Mouse (Mus musculus): ENCODE results near the gene Slc34a3. TPM values are rescaled to one million over a fixed set of nuclear protein-coding genes. Genes with fewer than 3 reads are reported as not detected.

Gene Slc34a3
- total RNA-seq, 1 experiment from 2014 or later: not detected

GRCm38 (mm10) chr2:25229582-25229981 lies 4.6 kb downstream of the Slc34a3 start:
- no peak for ATAC-seq (replicated peaks; ENCODE audit: insufficient number of reproducible peaks, low FRiP score, low TSS enrichment, poor library complexity, severe bottlenecking)

DNA sequence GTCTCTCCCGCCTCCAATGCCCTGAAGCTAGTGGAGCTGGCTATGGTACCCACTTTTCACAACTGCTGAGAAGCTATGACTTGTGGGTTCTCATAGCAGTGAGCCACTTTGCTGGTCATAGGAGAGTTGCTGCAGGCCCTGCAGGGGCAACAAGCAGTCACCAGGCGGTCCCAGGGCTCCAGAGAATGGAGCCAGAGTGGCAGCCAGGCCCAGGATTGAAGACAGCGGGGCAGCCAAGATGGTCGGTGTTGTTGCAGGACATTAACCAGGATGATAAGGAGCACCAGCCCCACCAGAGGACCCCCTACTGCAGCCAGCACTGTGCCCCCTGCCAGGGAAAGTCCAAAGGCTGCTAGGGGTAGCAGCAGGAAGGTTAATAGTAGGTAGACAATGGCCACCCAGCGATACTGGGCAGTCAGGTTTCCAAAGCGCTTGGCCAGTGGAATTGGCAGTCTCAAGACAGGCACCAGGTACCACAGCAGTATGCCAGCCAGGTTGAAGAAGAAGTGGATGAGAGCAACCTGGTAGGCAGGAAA lies 5.1 kb downstream of the Slc34a3 start:
- no peak for ATAC-seq (replicated peaks; ENCODE audit: insufficient number of reproducible peaks, low FRiP score, low TSS enrichment, poor library complexity, severe bottlenecking)

DNA sequence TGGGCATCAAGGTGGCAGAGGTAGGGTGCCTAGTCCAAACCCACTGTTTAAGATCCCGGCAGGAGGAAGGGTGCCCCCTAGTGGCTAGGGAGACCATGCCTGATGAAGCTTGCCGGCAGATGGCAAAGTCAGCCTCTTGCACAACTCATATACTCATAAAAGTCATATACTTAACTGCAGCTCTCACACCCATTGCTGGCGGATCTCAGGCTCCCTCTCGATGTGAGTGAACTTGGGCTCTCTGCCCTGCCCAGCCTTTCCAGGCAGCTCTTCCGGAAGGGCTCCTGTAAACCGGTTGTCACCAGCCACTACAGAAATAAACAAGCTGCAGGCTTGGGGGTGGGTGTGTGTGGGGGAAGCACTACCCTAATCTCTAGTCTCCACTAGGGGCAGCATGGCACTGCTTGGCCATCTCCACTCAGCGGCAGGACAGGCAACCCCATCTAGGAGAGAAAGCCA lies 5.7 kb downstream of the Slc34a3 start:
- ATAC-seq (replicated peaks; ENCODE audit: insufficient number of reproducible peaks, low FRiP score, low TSS enrichment, poor library complexity, severe bottlenecking): peak; percentile 50

GRCm38 (mm10) chr2:25227406-25227805 lies 6.8 kb downstream of the Slc34a3 start:
- no peak for ATAC-seq (replicated peaks; ENCODE audit: insufficient number of reproducible peaks, low FRiP score, low TSS enrichment, poor library complexity, severe bottlenecking)

GRCm38 (mm10) chr2:25226864-25227263 lies 7.3 kb downstream of the Slc34a3 start:
- ATAC-seq (replicated peaks; ENCODE audit: insufficient number of reproducible peaks, low FRiP score, low TSS enrichment, poor library complexity, severe bottlenecking): no peak

- ATAC-seq (replicated peaks; ENCODE audit: insufficient number of reproducible peaks, low FRiP score, low TSS enrichment, poor library complexity, severe bottlenecking): no peak
Observed at GRCm38 (mm10) chr2:25225811-25226379, 8.3 kb downstream of the Slc34a3 start.

GRCm38 (mm10) chr2:25224766-25225752 lies 9.1 kb downstream of the Slc34a3 start:
- peak; percentile 88 for ATAC-seq (replicated peaks; ENCODE audit: insufficient number of reproducible peaks, low FRiP score, low TSS enrichment, poor library complexity, severe bottlenecking)

DNA sequence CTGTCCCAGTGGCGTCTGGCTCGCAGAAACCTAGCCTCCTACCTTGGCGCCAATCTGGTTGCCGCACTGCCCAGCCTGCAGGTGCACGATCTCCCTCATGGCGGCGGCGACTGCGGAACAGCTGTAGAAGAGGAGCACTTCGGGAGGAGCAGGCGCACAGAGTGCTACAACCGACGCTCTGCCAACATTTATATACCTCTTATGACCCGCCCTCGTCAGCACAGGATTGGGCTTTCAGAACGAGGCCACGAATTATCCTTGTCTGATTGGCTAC lies 9.7 kb downstream of the Slc34a3 start, which contains the start of gene Tubb4b:
Gene Tubb4b, minus strand, starts transcription at position 211 of the 274 bp plus-strand sequence.
- no peak for ATAC-seq (replicated peaks; ENCODE audit: insufficient number of reproducible peaks, low FRiP score, low TSS enrichment, poor library complexity, severe bottlenecking)

DNA sequence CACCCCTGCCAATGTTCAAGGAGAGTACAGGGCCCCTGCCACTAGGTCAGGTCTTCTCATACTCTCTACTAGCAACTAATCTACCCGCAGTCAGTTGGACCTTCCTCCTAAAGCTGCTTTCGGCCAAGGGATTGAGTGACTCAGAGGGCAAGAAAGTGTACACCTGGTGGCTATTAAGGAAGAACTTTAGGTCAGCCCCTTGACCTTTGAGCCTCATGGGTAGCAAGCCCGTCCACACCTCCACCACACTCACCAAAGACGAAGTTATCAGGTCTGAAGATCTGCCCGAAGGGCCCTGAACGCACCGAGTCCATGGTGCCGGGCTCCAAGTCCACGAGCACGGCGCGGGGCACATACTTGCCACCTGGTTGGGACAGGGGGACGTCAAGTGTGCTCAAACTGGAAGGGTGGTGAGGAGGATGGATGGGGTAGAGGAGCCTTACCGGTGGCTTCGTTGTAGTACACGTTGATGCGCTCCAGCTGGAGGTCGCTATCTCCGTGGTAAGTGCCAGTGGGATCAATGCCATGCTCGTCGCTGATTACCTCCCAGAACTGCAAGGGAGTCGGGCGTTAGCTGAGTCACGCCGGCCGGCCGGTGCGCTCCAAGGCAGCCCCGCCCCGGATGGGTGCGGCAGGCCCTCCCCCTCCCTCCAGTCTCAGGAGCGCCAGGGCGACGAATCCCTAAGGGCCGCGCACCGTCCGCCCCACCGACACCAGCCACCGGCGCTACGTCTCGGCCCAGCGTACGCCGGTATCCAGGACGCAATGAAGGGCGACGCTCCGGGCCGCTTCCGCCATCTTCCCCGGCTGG lies 10.3 kb downstream of the Slc34a3 start:
- ATAC-seq (replicated peaks; ENCODE audit: insufficient number of reproducible peaks, low FRiP score, low TSS enrichment, poor library complexity, severe bottlenecking): peak; percentile 1; the same call in 1 of the 2 replicates

DNA sequence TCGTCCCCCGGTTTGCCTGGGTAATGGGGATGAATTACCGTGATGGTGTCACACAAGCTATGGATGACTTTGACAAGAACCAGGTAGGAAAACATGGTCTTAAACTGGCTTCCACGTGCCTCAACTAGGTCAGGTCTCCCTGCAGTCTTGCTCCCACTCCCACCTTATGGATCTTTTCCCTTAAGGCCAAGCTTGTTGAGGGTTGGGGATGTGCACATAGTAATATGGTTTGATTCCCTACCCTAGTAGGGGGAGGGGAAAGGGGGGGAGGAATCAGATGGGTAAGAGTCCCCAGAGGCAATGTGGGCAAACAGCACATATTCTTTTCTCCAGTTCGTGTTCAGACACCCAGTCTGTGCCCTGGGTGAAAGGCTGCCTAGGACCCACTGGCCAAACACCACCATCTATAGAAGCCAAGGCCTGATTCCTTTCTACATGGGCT lies 12.8 kb downstream of the Slc34a3 start:
- ATAC-seq (replicated peaks; ENCODE audit: insufficient number of reproducible peaks, low FRiP score, low TSS enrichment, poor library complexity, severe bottlenecking): no peak

DNA sequence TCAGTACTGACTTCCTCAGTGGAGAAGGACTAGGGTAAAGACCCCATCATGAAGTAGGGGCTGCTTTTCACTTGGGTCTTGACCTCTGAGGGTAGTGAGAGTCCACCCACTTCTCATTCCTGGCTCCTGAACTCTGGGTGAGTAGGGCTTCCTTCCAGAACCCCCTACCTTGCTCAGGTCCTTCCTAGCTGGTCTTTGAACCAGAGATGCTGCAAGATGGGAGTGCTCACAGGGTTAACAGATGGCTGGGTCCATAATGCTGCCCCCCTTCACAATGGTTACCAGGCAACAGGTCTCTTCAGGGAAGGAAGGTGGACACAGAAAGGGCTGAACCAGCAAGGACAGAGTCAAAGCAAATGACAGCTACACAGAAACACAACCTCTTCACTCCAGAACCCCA lies 15.7 kb downstream of the Slc34a3 start, which contains the start of gene Fam166a:
Gene Fam166a, plus strand, starts transcription at position 301 of the 400 bp plus-strand sequence.
- no peak for ATAC-seq (replicated peaks; ENCODE audit: insufficient number of reproducible peaks, low FRiP score, low TSS enrichment, poor library complexity, severe bottlenecking)

DNA sequence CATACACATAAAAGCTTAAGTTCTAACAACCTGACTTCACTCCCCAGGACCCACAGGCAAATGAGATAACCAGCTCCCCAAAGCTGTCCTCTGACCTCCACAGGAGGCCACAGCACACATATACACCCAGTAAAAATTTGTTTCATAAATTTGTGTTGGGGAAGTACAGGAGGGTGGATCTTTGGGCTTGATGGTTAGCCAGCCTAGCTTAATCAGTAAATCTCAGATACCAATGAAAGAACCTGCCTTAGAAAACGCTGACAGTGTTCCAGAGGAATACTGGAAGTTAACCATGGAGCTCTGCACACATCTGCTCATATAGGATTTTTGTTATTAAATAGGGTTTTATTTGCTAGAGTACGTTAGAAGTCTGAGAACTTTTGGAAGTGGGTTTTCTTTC lies 16.5 kb downstream of the Slc34a3 start:
- ATAC-seq (replicated peaks; ENCODE audit: insufficient number of reproducible peaks, low FRiP score, low TSS enrichment, poor library complexity, severe bottlenecking): no peak

- ATAC-seq (replicated peaks; ENCODE audit: insufficient number of reproducible peaks, low FRiP score, low TSS enrichment, poor library complexity, severe bottlenecking): no peak
Observed at GRCm38 (mm10) chr2:25214444-25214843, 19.7 kb downstream of the Slc34a3 start, which contains the start of gene Stpg3. TSS of gene Stpg3 (minus strand) at chr2:25214637.

DNA sequence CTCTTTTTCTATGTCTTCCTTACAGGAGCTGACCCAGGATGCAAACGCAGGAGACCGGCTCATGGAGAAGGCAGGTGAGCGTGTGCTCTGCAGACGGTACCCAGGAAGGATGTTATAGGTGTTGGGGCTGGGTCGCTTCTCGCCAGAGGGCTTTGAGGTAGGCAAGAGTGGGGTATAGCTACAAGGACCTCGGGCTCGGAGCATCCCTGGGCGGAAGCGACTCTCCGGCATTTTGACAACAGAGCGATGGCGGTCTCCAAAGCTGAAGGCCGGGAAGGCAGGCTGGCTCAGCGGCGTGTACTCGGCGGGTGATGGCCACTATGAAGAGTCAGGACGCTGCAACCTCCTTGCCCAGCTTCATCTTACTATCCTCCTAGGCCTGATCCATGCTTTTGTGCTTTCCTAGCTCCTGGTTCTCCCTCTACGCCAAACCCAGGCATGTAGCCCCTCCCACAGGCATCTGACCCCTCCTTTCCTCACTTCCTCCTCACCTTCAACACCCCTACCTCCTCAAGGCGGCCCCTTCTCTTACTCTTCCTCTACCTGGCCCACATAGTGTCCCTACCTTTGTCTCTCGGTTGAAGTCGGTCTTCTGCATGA lies 20.8 kb downstream of the Slc34a3 start:
- ATAC-seq (replicated peaks; ENCODE audit: insufficient number of reproducible peaks, low FRiP score, low TSS enrichment, poor library complexity, severe bottlenecking): no peak

- ATAC-seq (replicated peaks; ENCODE audit: insufficient number of reproducible peaks, low FRiP score, low TSS enrichment, poor library complexity, severe bottlenecking): peak; percentile 97
Observed at GRCm38 (mm10) chr2:25211121-25211670, 23.0 kb downstream of the Slc34a3 start, which contains the start of gene Nelfb. TSS of gene Nelfb (minus strand) at chr2:25211489.

- ATAC-seq (replicated peaks; ENCODE audit: insufficient number of reproducible peaks, low FRiP score, low TSS enrichment, poor library complexity, severe bottlenecking): peak; percentile 4; the same call in 1 of the 2 replicates
Observed at GRCm38 (mm10) chr2:25210686-25211085, 23.5 kb downstream of the Slc34a3 start.

GRCm38 (mm10) chr2:25207593-25207992 lies 26.6 kb downstream of the Slc34a3 start:
- no peak for ATAC-seq (replicated peaks; ENCODE audit: insufficient number of reproducible peaks, low FRiP score, low TSS enrichment, poor library complexity, severe bottlenecking)

DNA sequence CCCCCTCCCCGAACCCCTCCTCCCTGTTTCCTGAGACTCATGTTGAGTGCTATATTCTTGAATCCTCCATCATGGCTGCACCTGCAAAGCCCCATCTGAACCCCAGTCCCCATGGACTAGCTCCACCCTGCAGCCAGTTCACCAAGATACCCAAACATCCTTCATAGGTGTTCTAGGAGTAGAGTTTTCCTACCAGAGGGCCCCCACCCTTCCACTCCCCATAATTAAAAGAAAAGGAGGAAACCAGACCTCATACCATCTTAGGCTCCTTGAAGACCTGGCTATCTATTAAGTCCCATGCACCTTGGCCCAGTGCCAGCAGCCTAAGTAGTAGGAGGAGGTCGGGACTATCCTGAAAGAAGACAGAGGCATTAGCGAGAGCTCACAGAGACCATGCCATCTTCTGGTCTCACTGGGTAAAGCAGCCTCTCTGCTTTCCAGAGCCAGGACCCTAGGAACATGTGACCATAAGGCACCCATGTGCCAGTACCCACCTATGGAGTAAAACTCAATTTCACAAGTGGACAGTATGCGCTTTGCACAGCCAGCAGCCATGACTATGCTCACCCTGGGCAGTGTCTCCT lies 30.4 kb downstream of the Slc34a3 start:
- no peak for ATAC-seq (replicated peaks; ENCODE audit: insufficient number of reproducible peaks, low FRiP score, low TSS enrichment, poor library complexity, severe bottlenecking)

All from monocyte, adult 5-6 weeks (primary cell).